Mouse (Mus musculus) G1E (cell line): ENCODE results near the gene Tnip3.

Source experiments
- CTCF ChIP-seq: IDR thresholded peaks from 2 replicates; pipeline ENCODE4 v1.5.1; 2012; ENCODE audit warnings: low read depth, low read length, inconsistent platforms, mixed read lengths
- GATA1 ChIP-seq: IDR thresholded peaks from 2 replicates; pipeline ENCODE4 v1.6.1; 2012; ENCODE audit warnings: borderline replicate concordance, low read length, inconsistent platforms, mixed read lengths

GRCm38 (mm10) chr6:65598522-65598921 is 73.4 kb downstream of the Tnip3 start:
- no peak for TF ChIP-seq CTCF
- TF ChIP-seq GATA1: no peak
